Comparison of ENCODE assay signal across 13 mouse cellular contexts in the genomic region with DNA sequence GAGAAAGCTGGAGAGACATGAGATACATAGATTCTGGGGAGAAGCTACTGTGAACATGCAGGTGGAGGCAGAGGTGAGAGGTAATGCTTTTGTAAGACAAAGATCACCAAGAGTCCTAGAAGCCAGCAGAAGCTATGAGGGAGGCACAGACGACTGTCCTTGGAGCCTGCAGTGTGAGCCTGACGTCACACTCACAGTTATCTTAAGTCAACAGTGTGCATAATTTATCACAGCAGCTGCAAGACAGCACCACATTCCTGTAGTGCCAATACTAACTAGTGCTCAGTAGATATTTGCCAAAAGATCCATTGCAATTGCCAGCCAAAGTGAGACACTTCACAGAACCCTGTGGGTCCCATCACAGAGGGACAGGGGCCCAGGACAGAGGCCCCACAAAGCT.
DNase-seq lines count a peak whose midpoint lies in the region; ATAC-seq and TF ChIP-seq lines count a peak whose summit lies in the region.
"Had no signal": no experiment of that assay in that cellular context is flagged by ENCODE, and none has a peak within 500 bp of the region (broad histone marks: within the 10 kb centered on the region; RNA-seq: fewer than 3 reads in every experiment).

No protein-coding gene starts in this region.

- no peak overlapping the region; the same call in 1 of the 2 replicates for H3K27ac ChIP-seq in forebrain, embryonic 14.5 days (ENCODE audit: low read depth, low read length)
- H3K27ac ChIP-seq in forebrain, embryonic 11.5 days (ENCODE audit: low read depth, low read length) = no peak overlapping the region
- H3K27ac ChIP-seq in intestine, postnatal 0 days (ENCODE audit: low read depth, low read length) = no peak overlapping the region
- H3K27ac ChIP-seq: kidney, embryonic 15.5 days had no signal

- no peak for TF ChIP-seq CTCF in intestine, postnatal 0 days (IDR thresholded peaks at IDR 0.05; ENCODE audit: low read depth)

- no peak overlapping the region for H3K9ac ChIP-seq in forebrain, embryonic 14.5 days (ENCODE audit: low read length)
- no peak overlapping the region for H3K9ac ChIP-seq in forebrain, embryonic 11.5 days (ENCODE audit: low read length)
- no peak overlapping the region for H3K9ac ChIP-seq in intestine, postnatal 0 days (ENCODE audit: low read depth, low read length)
- H3K9ac ChIP-seq: kidney, embryonic 15.5 days had no signal

- no peak overlapping the region for H3K4me3 ChIP-seq in forebrain, embryonic 14.5 days (ENCODE audit: low read depth, low read length)
- no peak overlapping the region for H3K4me3 ChIP-seq in forebrain, embryonic 11.5 days (ENCODE audit: low read depth, low read length)
- H3K4me3 ChIP-seq in intestine, postnatal 0 days (ENCODE audit: low read depth, low read length) = no peak overlapping the region
- H3K4me3 ChIP-seq: erythroblast, embryonic 14.5 days; kidney, embryonic 15.5 days had no signal

- DNase-seq in forebrain, embryonic 14.5 days (ENCODE audit: low spot score) = peak; percentile 34
- no peak for DNase-seq in forebrain, embryonic 11.5 days (ENCODE audit: low spot score)
- DNase-seq in ovary, postnatal 36 days (ENCODE audit: low spot score) = peak; percentile 14
- no peak for DNase-seq in ovary, postnatal 10 days (ENCODE audit: low spot score)
- peak; percentile 44 for DNase-seq in yolk sac, embryonic 10.5 days (ENCODE audit: low spot score)
- DNase-seq in cerebellum, postnatal 14 days = no peak
- no peak for DNase-seq in spleen, postnatal 14 days (ENCODE audit: low spot score in 2 of 2)
- DNase-seq: cerebellum, adult 11-12 months; heart, postnatal 36 days; lung, adult 2 months had no signal

- no peak; the same call in 1 of the 2 replicates for ATAC-seq in forebrain, embryonic 14.5 days
- ATAC-seq in forebrain, embryonic 11.5 days (replicated peaks; ENCODE audit: low FRiP score) = no peak
- ATAC-seq in intestine, postnatal 0 days = peak; percentile 54; the same call in 1 of the 2 replicates

- H3K27me3 ChIP-seq in forebrain, embryonic 14.5 days (replicated peaks; ENCODE audit: control insufficient read depth, insufficient read depth, low read length) = no peaks in the 10 kb centered on the region
- no peaks in the 10 kb centered on the region for H3K27me3 ChIP-seq in forebrain, embryonic 11.5 days (ENCODE audit: control insufficient read depth, insufficient read depth, low read length)
- H3K27me3 ChIP-seq in intestine, postnatal 0 days (replicated peaks; ENCODE audit: control insufficient read depth, insufficient read depth, low read length) = no peaks in the 10 kb centered on the region
- H3K27me3 ChIP-seq: kidney, embryonic 15.5 days had no signal

- H3K36me3 ChIP-seq in forebrain, embryonic 14.5 days (ENCODE audit: control insufficient read depth, insufficient read depth, low read length) = no peaks in the 10 kb centered on the region
- no peaks in the 10 kb centered on the region for H3K36me3 ChIP-seq in forebrain, embryonic 11.5 days (ENCODE audit: control insufficient read depth, insufficient read depth, low read length)
- no peaks in the 10 kb centered on the region for H3K36me3 ChIP-seq in intestine, postnatal 0 days (ENCODE audit: control insufficient read depth, insufficient read depth)
- H3K36me3 ChIP-seq: kidney, embryonic 15.5 days had no signal

- H3K9me3 ChIP-seq in forebrain, embryonic 14.5 days (replicated peaks; ENCODE audit: control insufficient read depth, low read length) = no peaks in the 10 kb centered on the region
- H3K9me3 ChIP-seq in forebrain, embryonic 11.5 days (ENCODE audit: control insufficient read depth, low read length) = no peaks in the 10 kb centered on the region
- H3K9me3 ChIP-seq in intestine, postnatal 0 days (ENCODE audit: control insufficient read depth) = no peaks in the 10 kb centered on the region
- H3K9me3 ChIP-seq: kidney, embryonic 15.5 days had no signal

- 38% methylated on average over 2 of the region's 2 CpGs for whole genome bisulfite sequencing in forebrain, embryonic 14.5 days
- WGBS in forebrain, embryonic 11.5 days = 48% methylated on average over 2 of the region's 2 CpGs
- WGBS in intestine, postnatal 0 days = 0% methylated on average over 2 of the region's 2 CpGs

- H3K4me1 ChIP-seq in forebrain, embryonic 14.5 days (ENCODE audit: control insufficient read depth, insufficient read depth, low read length) = no peaks in the 10 kb centered on the region
- no peaks in the 10 kb centered on the region for H3K4me1 ChIP-seq in forebrain, embryonic 11.5 days (replicated peaks; ENCODE audit: control insufficient read depth, insufficient read depth, low read length)
- H3K4me1 ChIP-seq in intestine, postnatal 0 days (replicated peaks; ENCODE audit: control insufficient read depth, insufficient read depth, low read length) = no peaks in the 10 kb centered on the region
- H3K4me1 ChIP-seq: kidney, embryonic 15.5 days had no signal

- H3K4me2 ChIP-seq in forebrain, embryonic 14.5 days (ENCODE audit: low read length) = no peak overlapping the region
- H3K4me2 ChIP-seq in forebrain, embryonic 11.5 days (ENCODE audit: low read depth, low read length, severe bottlenecking) = no peak overlapping the region
- H3K4me2 ChIP-seq in intestine, postnatal 0 days (replicated peaks; ENCODE audit: low read depth) = no peak overlapping the region
- H3K4me2 ChIP-seq: kidney, embryonic 15.5 days had no signal

Comparison
In these comparisons a context has a peak if more than half of its experiments do, and no peak if none do; other contexts are left out.
1. DNase-seq: peak in forebrain, embryonic 14.5 days (single experiment), ovary, postnatal 36 days (single experiment) and yolk sac, embryonic 10.5 days (single experiment); none in forebrain, embryonic 11.5 days (single experiment), ovary, postnatal 10 days (single experiment), cerebellum, postnatal 14 days (0 of 2) and spleen, postnatal 14 days (0 of 2).